Mouse (Mus musculus) 3T3-L1 (cell line): ENCODE measurements around the gene Synpo2l.
A peak's percentile ranks its signal among the peaks of the same experiment; 100 is the strongest.
"Not testable (repeated sequence)": the region's sequence is repeated elsewhere in the genome, so short reads cannot be mapped to it uniquely, and the experiment has no call there.

Source experiments
- DNase-seq: peaks from one replicate; pipeline ENCODE4 v3.0.0-alpha.2; 2015; ENCODE audit warnings: low read depth, low spot score

Gene Synpo2l

GRCm38 (mm10) chr14:20668154-20668810 lies at the start of gene Synpo2l:
Synpo2l (minus strand) TSS chr14:20668354.
- no peak for DNase-seq

- DNase-seq: no peak
Measured at GRCm38 (mm10) chr14:20713832-20714231, 45.7 kb upstream of the Synpo2l start.

GRCm38 (mm10) chr14:20708239-20708638 lies 40.1 kb upstream of the Synpo2l start:
- no peak for DNase-seq

GRCm38 (mm10) chr14:20707201-20708190 lies 39.3 kb upstream of the Synpo2l start, which contains the start of gene Zswim8:
Zswim8 (plus strand) TSS chr14:20707552.
- DNase-seq: peak; percentile 85

GRCm38 (mm10) chr14:20703461-20703860 lies 35.3 kb upstream of the Synpo2l start:
- not testable (repeated sequence) for DNase-seq

GRCm38 (mm10) chr14:20702741-20703381 lies 34.7 kb upstream of the Synpo2l start, which contains the start of gene Chchd1:
Chchd1 (plus strand) TSS chr14:20703006.
- DNase-seq: peak; percentile 75

- DNase-seq: peak; percentile 59
Measured at GRCm38 (mm10) chr14:20702096-20702740, 34.1 kb upstream of the Synpo2l start.

- DNase-seq: no peak
Measured at GRCm38 (mm10) chr14:20701554-20701953, 33.4 kb upstream of the Synpo2l start.

GRCm38 (mm10) chr14:20700362-20700761 lies 32.2 kb upstream of the Synpo2l start:
- no peak for DNase-seq

- no peak for DNase-seq
Measured at GRCm38 (mm10) chr14:20698515-20698914, 30.4 kb upstream of the Synpo2l start.

- DNase-seq: peak; percentile 76
Measured at GRCm38 (mm10) chr14:20696986-20697385, 28.8 kb upstream of the Synpo2l start.

- peak; percentile 10 for DNase-seq
Measured at GRCm38 (mm10) chr14:20695761-20696520, 27.8 kb upstream of the Synpo2l start.

- DNase-seq: peak; percentile 76
Measured at GRCm38 (mm10) chr14:20694884-20695760, 27.0 kb upstream of the Synpo2l start, which contains the start of gene Fut11. Fut11 (plus strand) TSS chr14:20694968.

GRCm38 (mm10) chr14:20694185-20694883 lies 26.2 kb upstream of the Synpo2l start:
- peak; percentile 18 for DNase-seq

GRCm38 (mm10) chr14:20693589-20694101 lies 25.5 kb upstream of the Synpo2l start:
- DNase-seq: no peak

- DNase-seq: no peak
Measured at GRCm38 (mm10) chr14:20691772-20692171, 23.6 kb upstream of the Synpo2l start.

GRCm38 (mm10) chr14:20689009-20689408 lies 20.9 kb upstream of the Synpo2l start:
- DNase-seq: no peak

- no peak for DNase-seq
Measured at GRCm38 (mm10) chr14:20686576-20686975, 18.4 kb upstream of the Synpo2l start.

- DNase-seq: no peak
Measured at GRCm38 (mm10) chr14:20682498-20682897, 14.3 kb upstream of the Synpo2l start.
